Mouse (Mus musculus) adrenal gland, adult 8-10 months (tissue): ENCODE measurements around the gene Olfr373. TPM values are rescaled to one million over a fixed set of nuclear protein-coding genes. Genes with fewer than 3 reads are reported as not detected.

ENCODE experiments used
- DNase-seq: peaks from one replicate; pipeline ENCODE4 v3.0.0; 2022
- total RNA-seq, 4 experiments: library from RNA; stranded (reverse); gene quantifications; 2 replicates each; pipeline ENCODE4 v1.2.4; 2022

Olfr373 gene
- total RNA-seq, 4 experiments from 2014 or later: not detected

DNA sequence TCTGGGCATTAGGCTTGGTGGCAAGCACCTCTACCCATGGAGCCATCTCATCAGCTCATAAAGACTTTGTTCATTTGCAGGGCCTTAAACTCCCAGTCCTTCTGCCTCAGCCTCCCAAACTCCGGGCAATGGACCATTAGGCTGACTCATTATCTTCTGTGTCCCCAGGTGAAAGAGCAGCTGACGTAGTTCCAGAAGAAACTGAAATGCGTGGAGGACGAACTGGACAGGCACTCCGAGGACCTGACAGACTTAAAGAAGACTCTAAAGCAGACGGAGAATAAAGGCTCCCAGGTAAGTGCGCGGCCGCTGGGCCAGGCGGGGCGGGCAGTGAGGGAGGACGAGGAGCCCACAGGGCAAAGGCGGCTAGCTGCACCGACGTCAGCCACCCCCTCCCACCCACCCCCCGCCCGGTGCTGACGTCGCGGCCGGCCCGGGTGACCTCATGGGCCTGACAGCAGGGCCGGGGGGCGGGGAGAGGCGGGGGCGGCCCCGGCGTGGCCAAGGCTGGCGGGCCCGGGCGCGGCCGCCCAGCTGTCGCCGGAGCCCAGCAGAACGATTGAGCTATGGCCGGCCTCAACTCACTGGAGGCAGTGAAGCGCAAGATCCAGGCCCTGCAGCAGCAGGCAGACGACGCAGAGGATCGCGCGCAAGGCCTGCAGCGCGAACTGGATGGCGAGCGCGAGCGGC lies 51.9 kb downstream of the Olfr373 start, which contains the start of gene Tpm4:
Gene Tpm4 (plus strand): TSS at position 220 of the 690 bp plus-strand sequence.
- peak; percentile 54 for DNase-seq

GRCm38 (mm10) chr8:72135446-72136301 lies 52.7 kb downstream of the Olfr373 start:
- DNase-seq: no peak

DNA sequence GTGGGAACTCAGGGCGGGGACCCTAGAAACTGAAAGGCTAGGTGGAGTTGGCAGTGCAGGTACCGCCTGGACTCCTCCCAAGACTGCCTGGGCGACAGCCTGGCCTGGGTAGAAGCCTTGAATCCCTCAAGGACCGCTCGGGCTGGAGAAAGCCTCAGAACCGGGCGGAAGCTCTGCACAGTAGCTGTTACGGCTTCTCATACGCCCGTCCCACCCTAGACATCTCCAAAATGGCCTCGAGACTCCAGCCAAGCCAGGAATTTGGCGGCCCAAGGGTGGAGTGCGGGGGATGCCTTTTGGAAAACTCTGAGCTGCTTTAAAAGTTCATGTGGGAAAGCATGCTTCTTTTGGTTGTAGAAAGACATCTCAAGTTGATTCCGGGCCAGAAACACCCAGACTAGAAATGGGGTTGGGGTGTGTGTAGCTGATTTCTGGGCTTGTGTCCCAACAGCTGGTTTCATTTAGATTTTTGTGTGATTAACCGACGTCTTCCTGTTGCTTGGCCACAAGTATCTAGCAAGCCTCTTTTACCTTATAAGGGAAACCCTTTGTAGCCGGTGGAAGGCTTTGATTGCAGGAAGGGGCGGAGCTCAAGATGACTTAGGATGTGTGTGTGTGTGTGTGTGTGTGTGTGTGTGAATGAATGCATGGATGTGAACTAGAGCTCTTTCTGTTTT lies 53.5 kb downstream of the Olfr373 start:
- peak; percentile 65 for DNase-seq

GRCm38 (mm10) chr8:72137431-72137830 lies 54.5 kb downstream of the Olfr373 start:
- no peak for DNase-seq

DNA sequence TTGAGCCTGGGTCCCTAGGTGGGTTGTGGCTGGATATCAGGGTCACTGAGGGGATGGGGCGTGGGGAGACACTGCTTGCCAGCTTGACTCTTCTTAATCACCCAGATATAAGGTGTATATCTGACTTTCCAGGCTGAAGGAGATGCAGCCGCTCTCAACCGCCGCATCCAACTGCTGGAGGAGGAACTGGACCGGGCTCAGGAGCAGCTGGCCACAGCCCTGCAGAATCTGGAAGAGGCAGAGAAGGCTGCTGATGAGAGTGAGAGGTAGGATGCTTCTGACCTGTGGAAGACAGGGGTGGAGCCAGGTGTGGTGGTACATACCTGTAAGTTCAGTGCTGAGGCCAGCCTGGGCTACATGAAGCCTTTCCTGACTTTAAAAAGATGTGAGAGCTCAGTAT lies 55.5 kb downstream of the Olfr373 start:
- DNase-seq: no peak

GRCm38 (mm10) chr8:72143256-72143824 lies 60.4 kb downstream of the Olfr373 start:
- no peak for DNase-seq

DNA sequence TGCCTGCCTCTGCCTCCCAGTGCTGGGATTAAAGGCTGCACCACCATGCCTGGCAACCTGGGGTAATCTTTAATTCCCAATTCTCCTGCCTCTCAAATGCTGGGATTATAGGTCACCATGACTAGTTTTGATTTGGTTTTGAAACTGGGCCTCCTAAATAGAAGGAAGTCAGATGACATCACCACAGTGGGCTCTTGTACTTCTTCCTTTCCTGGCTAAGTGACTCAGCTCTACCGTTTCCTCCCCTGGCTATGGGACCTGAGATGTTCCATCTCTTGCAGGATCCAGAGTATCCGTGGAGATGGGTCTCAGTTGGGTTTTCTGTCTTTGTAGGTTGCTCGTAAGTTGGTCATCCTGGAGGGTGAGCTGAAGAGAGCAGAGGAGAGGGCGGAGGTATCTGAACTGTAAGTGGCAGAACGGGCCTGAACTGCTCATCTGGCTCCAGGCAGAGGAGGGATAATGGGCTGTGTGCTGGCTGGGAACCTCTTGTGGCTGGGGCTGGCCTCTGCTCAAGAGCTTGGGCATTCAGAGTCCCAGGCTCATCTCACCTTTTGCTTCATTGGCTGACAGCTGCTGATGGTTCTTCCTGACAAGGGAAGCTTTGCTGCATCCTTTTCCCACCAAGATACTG lies 61.5 kb downstream of the Olfr373 start:
- DNase-seq: no peak

DNA sequence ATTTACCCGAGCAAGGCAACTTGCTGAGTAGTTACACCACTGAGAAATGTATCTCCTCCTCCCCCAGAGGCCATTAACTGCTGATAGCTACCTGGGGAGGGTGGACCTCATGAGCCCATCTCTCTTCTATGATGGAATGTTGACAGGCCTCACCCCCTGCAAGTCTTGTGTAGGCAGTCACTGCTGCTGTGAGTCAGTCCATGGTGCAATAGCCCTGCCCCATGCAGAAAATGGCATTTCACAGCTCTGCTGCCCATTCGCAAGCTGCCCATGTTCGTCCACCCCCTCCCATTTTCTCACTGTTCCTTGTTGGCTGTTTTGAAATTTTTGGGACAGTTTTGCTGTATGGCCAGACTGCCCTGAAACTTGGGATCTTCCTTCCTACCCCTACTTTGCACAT lies 62.5 kb downstream of the Olfr373 start:
- DNase-seq: no peak

DNA sequence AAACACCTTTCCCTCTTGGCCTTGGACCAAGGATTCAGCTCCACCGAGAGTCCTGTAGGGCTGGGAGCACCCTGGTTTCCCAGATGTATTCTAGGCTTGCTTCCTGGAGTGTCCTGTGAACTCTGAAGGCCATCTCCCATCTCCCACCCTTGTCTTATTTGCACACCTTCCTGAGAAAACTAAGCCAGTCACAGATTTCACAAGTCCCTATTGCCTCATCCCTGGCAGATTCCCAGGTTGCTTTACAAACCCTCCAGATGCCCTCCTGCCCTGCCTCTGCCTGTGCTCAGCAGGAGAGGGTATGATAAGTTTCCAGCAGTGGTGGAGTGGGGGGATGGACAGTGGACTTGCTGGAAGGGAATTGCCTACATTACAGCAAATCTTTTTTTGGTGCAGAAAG lies 63.1 kb downstream of the Olfr373 start:
- DNase-seq: peak; percentile 58

DNA sequence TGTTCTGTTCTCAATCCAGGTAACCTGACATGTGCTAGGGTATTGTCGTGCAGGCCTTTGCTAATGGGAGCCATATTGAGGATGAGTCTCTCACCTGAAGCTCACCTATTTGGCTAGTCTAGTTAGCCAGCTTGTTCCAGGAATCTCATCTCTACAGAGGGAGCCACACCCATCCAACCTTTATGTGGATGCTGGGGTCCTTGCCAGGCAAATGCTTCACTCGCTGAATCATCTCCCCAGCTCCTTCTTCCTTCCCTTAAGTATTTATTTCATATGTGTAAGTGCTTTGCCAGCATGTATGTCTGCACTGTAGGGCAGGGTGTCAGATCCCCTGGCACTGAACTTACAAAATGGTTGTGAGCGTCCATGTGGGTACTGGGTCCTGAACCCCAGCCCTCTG lies 63.6 kb downstream of the Olfr373 start:
- no peak for DNase-seq

DNA sequence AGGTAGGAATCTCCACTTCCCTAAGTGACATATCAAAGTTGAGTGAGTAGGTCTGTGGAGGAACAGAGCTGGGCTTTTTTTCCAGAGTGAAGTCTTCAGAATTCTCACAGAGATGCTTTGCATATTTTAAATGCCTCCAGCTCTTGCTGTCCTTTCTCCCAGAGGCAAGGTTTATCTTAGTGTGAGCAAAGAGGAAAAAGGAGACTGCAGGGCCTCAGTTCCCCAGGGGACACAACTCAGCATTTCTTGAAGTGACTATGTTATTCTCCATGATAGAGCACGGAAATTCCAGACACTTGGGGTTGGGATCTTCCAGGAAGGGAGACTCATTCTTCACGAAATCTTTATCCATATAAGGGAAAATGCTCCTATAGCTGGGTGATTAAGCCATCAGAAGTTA lies 64.3 kb downstream of the Olfr373 start:
- no peak for DNase-seq

GRCm38 (mm10) chr8:72149056-72149455 lies 66.1 kb downstream of the Olfr373 start:
- no peak for DNase-seq

GRCm38 (mm10) chr8:72151418-72152078 lies 68.6 kb downstream of the Olfr373 start:
- no peak for DNase-seq

Other genes starting within 250 kb of the Olfr373 start
- gene Zfp709, start 201.2 kb upstream of the Olfr373 start, total RNA-seq: 10 to 100 TPM in 1 of 4 experiments, 1 to 10 TPM in 3; 6.5 to 10.1 (median 8.1) TPM
- gene Zfp882, start 174.6 kb upstream of the Olfr373 start, total RNA-seq: 1 to 10 TPM; 5.6 to 8.4 (median 7.4) TPM
- 10 to 100 TPM; 24.9 to 36.5 (median 32.0) TPM for gene Zfp617, start 174.5 kb upstream of the Olfr373 start, total RNA-seq
- 10 to 100 TPM; 22.0 to 30.6 (median 27.0) TPM for gene Zfp961, start 132.1 kb upstream of the Olfr373 start, total RNA-seq
- gene Cyp4f18, start 73.6 kb upstream of the Olfr373 start, total RNA-seq: 10 to 100 TPM in 2 of 4 experiments, 1 to 10 TPM in 2; 5.3 to 12.2 (median 8.6) TPM
- not detected for gene Olfr372, start 42.0 kb upstream of the Olfr373 start, total RNA-seq
- gene Olfr374, start 23.9 kb downstream of the Olfr373 start, total RNA-seq: not detected
- 100 to 1,000 TPM; 133 to 158 (median 140) TPM for gene Tpm4, start 51.8 kb downstream of the Olfr373 start, total RNA-seq
- gene Rab8a, start 78.0 kb downstream of the Olfr373 start, total RNA-seq: 10 to 100 TPM; 56.6 to 69.3 (median 61.7) TPM
- under 1 TPM in 1 of 4 experiments, not detected in 3; 0.16 TPM for gene Hsh2d, start 106.5 kb downstream of the Olfr373 start, total RNA-seq
- gene Cib3, start 129.7 kb downstream of the Olfr373 start, total RNA-seq: under 1 TPM in 1 of 4 experiments, not detected in 3; 0.20 TPM
- not detected for gene Gm11034, start 130.5 kb downstream of the Olfr373 start, total RNA-seq
- 10 to 100 TPM; 57.8 to 69.3 (median 65.2) TPM for gene Fam32a, start 136.6 kb downstream of the Olfr373 start, total RNA-seq
- gene Ap1m1, start 156.8 kb downstream of the Olfr373 start, total RNA-seq: 10 to 100 TPM; 51.1 to 67.6 (median 57.4) TPM
- gene Gm10282, start 222.1 kb downstream of the Olfr373 start, total RNA-seq: 1 to 10 TPM; 4.5 to 9.5 (median 7.9) TPM
- gene Klf2, start 235.9 kb downstream of the Olfr373 start, total RNA-seq: 10 to 100 TPM; 30.7 to 44.2 (median 36.5) TPM